Mouse (Mus musculus): Measurements from ENCODE around the gene Rnf114.

The Rnf114 gene

DNA sequence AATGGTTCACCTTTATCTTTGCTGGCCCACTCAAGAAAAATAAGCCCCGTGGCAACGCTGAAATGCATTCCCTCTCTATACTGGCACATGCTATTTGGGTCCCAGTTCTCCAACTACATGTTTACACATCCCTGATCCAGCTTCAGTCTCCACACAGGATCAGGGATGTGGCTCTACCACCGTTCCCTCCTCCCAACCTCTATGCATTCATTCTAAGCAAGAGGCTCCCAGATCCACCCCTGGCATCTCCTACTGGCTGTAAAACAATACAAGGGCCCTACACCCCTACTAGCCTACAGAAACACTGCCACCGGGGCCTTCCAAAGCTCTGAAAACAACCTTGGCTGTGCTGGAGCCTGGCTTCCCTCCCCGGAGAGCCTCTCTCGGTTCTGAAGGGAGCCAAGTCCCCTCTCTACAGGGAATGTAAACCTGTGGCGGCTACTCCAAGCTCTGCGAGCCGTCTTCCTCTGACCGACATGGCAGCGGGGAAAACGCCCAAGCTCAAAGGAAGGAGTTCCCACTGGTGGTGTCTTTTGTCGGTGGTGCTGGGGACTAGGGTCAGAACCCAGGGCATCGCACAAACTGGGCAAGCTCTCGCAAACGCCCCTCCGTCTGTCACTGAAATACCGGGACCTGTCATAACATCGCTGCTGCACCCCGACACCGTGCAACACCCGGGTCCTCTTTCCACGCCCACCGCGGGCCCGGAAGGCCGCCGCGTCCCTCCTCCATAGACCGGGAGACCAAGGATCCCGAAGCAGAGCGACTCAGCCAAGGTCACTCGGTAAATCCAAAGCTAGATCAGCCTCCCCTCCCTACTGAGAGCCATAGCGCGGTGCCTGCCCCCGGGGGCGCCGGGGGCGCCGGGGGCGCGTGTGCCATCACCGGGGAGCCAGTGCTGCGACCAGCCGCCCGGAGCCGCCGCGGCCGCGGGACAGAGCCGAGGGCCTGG lies at the start of gene Rnf114:
Gene Rnf114 (plus strand): TSS at position 889 of the 952 bp plus-strand sequence.
- peak; percentile 62 for DNase-seq

- DNase-seq, result no peak
These were observed 48.8 kb upstream of the Rnf114 start for GRCm38 (mm10) chr2:167443411-167444193.

DNA sequence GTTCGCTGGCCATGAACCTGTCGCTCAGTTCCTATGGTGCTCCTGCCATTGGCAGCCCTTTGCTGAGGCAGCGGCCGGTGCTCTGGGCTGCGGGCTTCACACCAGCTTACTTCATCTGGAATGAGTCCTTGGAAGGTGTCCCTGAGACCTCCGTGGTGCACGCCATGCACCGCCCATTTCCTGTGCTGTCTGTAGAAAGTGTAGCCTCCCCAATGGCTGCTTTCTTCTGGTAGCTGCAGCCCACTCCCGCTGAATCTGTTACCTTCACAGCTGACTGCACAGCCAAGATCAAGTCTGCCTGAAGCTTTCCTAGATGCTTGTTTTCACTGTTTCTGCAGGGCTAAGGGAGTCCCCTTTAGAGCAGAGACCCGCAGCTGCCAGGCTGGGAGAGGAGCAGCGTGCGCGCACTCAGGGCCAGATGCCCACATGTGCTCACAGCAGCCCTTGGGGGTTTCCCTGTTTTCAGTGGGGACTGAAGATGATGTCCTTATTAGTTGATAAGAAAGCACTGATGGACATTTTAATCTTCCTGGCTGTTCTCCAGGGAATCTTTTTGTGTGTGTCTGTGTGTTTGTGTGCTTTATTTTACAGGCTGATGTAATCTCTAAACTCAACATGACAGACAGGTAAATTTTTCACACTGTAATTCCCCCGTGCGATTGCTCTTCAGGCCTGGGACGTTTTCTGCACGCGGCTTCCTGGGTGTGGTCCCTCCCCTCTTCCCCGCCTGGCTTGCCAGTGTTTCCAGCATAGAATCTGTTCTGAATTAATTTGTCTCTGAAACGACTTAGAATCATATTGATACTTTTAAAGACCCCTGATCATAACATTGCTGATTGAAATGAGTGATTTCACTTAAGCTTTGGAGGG lies 46.3 kb upstream of the Rnf114 start:
- DNase-seq, result no peak

GRCm38 (mm10) chr2:167447207-167447606 lies 45.2 kb upstream of the Rnf114 start:
- DNase-seq, result no peak

DNA sequence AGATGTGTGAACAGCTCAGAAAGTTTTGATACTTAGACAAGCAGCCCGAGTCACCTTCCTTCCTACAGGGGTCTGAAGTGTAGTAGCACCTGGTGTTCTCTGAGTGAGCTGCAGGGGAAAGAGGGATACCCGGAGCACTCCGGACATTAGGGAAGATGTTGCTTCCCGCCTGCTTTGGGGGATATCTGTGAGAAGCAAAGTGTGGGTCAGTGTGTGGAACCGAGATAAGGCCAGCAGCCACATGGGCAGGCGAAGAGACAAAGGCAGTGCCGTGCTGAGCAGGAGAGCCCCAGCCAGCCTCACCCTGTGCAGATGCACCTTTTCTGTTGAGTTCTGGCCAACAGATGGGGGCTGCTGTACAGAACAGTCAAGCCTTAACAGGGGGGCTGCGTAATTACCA lies 44.8 kb upstream of the Rnf114 start:
- no peak for DNase-seq

DNA sequence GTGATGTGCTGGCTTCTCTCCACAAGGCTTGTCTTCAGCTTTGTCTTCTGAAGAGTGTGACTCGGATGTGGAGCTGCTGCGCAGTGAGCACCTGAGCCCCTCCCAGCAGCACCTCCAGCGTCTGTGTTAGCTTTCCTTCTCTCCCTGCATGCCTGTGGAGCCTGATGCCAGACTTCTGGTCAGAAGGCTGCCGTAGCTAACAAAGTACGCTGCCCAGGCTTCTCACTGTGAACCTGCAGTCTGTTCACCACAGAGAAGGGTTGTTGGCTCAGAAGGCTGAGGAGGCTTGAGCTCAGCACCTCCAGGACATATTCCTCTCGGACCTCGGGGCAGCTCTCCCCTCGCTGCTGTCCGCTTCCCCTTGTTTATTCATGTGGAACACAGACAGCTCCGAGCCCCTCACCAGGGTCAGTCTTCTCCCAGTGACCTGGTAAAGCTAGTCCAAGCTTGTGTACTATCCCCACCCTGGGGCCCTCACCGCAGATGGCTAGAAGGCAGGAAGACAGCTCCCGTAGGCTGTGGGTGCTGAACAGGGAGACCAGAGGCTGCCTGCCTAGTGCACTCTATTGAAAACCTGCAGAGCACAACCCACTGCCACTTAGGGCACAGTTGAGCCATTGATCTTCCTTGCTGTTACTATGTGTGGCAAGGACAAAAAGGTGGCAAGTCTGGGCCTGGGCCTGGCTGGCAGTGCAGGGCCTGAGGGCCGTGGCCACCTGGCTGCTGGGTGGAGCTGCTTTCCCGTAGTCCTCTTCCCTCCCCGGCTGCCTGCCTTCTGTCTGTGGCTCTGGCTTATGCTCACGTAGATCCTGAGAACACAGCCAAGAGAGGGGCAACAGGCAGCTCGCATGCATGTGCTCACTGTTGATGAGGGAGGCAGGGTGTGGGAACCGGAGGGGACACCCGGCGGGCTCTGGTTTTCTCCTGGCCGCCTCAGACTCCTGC lies 42.8 kb upstream of the Rnf114 start:
- no peak for DNase-seq

DNA sequence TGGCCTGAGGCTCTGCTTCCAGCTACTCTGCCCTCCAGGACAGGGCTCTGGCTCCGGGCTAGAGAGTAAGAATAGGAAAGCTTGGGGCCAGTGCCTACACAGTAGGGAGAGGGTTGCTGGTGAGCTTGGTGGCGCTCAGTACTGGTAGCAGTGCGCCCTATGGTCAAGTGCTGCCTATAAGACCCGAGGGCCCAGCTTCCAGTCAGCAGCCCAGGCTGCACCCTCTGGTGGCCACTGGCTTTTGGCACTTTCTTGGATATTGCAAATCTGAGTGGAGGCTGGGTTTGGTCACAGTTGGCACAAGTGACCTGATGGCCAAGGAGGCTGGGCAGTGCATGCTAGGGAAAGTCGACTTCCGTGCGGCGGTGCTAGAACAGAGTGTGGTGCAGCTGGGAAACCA lies 41.8 kb upstream of the Rnf114 start:
- no peak for DNase-seq

GRCm38 (mm10) chr2:167453814-167454213 lies 38.6 kb upstream of the Rnf114 start:
- DNase-seq, result no peak

GRCm38 (mm10) chr2:167456361-167457020 lies 36.0 kb upstream of the Rnf114 start:
- DNase-seq, result no peak

DNA sequence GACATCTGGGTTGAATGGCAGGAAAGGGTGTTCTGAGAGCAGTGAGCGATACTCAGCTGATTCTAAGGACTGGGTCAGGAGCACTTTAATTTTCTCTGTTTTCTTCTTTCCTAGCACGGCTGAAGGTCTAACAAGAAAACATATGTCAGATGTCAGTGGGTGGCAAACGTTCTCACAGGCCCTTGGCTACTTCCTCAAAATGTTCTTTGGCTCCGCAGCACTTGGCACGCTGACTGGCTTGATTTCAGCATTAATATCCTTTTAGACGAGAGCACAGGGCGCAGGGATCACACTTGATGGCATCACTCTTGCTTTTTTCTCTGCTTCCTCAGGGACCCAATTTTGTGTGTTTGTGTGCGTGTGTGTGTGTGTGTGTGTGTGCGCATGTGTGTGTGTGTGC lies 35.2 kb upstream of the Rnf114 start:
- DNase-seq, result no peak

DNA sequence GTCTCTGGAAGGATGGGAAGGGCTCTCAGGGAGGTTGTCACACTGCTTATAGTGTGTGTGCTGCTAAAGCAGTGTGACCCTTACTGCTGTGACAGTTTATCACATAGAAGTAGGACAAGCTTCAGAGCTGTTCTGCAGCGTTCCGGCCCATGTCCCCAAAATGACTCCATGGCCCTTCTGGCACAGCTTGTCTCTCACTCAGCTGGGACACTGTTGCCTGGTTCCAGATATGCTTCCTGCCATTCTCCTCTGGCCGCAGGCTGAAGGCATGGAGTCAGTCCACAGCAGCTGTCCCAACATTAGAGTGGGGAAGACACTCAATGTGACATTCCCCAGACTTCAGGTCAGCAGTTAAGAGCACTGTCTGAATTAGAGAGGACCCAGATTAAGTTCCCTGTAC lies 33.9 kb upstream of the Rnf114 start:
- no peak for DNase-seq

DNA sequence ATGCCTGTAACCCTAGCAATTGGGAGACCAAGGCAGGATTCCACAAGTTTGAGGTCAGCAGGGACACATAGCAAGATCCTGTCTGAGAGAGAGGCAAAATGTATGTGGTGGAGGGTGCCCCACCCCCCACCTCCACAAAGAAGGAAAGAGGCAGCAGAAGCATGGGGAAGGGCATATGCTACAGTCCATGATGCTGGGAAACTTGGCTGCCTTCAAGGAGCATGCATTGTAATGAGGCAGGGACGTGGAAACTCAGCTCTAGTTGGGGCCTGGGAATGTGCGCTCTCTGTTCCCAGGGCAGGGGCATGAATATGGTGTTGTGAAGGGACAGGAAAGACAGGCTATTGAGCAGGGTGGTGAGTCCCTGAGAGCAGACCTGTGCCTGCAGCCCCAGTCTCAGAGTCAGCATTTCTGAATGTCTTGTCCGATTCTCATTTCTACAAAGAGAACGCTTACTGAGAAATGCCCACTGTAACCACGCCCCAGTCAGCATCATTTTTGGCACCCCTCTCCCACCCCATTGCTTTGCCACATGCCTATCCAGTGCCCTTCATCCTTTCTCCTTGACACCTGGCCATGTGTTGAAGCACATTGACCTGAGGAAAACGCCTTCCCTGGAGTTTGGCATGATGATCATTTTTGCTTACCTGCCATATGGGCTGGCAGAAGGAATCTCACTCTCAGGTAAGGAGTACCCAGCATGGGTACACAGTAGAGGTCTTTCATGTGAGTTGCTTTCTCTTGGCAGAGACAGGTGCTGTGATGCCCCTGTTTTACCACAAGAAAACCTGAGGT lies 33.2 kb upstream of the Rnf114 start:
- DNase-seq, result no peak

DNA sequence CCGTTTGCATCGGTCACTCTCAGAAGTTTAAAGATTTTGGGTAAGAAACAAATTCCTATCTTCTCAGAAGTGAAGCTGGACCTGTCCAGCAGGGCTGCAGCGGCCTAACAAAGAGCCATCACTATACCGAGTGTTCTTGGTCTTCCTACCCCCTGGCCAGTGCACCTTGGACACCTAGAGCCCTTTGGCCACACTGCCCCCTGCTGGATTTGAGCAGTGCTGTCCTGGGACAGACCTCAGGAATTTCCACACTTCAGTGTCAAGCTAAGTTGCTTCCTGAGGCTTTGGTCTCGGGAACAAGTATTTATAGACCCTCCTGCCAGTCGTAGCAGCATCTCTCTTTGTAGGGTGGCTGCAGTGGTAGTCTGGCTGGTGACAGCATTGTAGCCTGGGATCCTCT lies 29.5 kb upstream of the Rnf114 start:
- DNase-seq, result peak; percentile 56

- DNase-seq, result no peak
These were observed 28.6 kb upstream of the Rnf114 start for GRCm38 (mm10) chr2:167463802-167464201.

- DNase-seq, result no peak
These were observed 26.5 kb upstream of the Rnf114 start for GRCm38 (mm10) chr2:167465951-167466350.

DNA sequence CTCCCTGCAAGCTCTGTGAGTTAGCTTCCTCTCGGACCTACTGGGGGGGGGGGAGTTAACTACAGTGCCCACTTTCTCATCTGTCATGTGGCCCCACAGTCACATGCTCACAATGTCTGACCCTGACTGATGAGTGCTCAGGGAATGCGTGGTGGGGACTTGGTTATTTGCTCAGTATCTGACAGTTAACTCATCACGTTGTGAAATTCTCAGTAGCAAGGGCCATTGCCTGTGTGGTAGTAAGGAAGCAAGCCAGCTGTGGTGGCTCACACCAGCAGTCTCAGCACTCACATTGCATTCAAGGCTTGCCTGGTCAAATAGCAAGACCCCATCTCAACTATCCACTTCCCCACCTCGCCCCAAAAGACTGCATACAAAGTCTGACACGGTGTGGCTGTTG lies 25.2 kb upstream of the Rnf114 start:
- no peak for DNase-seq

DNA sequence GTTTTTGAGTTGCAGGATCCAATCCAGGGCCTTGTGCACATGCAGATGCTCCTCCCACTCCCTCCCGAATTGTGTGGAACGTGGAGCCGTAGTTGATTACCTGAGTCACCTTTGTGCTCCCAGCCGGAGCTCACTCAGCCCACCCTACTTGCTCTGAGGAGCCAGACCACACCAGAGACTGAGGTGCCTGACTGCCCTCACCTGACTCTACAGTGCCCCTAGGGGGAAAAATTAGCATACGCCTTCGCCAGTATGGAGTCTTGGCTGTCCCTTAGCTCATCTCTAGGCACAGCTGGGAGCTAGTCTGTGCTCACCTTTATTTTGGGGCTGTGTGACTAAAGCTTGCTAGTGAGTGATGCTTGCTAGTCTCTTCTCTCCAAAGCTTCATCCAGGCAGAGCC lies 24.0 kb upstream of the Rnf114 start:
- peak; percentile 38 for DNase-seq

- DNase-seq, result no peak
These were observed 21.8 kb upstream of the Rnf114 start for GRCm38 (mm10) chr2:167470611-167471010.

DNA sequence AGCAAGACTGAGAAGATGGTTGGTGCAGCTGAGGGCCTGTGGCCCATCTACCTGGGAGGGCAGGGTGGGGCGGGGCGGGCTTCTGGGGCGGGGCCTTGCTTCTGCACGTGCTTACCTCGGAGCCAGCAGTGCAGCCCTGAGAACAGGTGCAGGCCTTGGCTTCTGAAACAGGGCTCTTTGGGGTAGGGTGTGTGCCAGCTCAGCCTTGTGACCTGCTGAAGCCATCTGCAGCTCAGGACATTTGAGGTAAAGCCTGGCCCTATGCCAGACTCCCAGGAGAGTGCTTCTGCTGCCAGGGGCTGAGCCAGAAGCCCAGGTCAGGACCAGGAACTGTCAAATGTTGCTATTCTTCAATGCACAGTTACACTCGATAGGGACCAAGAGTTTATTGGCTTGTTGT lies 20.9 kb upstream of the Rnf114 start:
- no peak for DNase-seq

- no peak for DNase-seq
These were observed 18.2 kb upstream of the Rnf114 start for GRCm38 (mm10) chr2:167474218-167474617.
